Mouse (Mus musculus): ENCODE data around the gene Lag3.
A peak's percentile ranks its signal among the peaks of the same experiment; 100 is the strongest.
"Not testable (repeated sequence)": the region's sequence is repeated elsewhere in the genome, so short reads cannot be mapped to it uniquely, and the experiment has no call there.

The Lag3 gene

DNA sequence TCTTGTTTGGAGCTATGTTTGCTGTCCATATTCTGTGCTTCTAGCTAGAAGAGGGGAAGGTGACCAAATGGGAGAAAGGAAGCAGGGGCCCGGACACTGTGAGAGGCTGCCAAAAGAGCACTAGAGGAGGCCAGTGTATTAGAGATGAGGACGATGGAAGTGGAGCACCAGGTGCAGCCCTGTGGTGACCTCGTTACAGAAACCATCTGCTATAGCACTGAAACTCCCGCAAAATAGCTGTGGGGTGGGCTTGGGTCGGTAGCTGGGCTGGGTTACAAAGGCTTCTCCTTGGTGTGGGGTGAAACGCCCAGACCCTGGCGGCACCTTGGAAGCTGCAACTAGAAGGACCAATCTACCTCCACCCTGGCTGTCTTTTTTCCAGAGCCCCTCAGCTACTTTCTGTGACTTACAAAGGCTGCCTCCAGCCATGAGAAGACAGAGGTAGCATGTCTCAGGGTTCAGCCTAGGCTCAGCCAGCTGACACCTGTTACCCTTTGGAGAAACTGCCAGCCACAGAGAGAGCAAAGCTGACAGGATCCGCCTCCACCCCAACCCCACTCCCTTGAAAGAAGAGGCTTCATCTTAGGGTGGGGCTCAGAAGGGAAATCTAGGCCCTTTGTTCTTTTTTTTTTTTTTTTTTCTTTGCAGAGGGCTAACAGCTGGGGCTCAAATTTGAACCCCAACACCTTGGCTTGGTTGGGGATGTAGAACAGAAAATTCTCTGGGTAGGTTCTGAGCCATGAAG is 11.3 kb downstream of the Lag3 start:
- no peak for DNase-seq (ENCODE audit: low spot score in 2 of 2)

DNA sequence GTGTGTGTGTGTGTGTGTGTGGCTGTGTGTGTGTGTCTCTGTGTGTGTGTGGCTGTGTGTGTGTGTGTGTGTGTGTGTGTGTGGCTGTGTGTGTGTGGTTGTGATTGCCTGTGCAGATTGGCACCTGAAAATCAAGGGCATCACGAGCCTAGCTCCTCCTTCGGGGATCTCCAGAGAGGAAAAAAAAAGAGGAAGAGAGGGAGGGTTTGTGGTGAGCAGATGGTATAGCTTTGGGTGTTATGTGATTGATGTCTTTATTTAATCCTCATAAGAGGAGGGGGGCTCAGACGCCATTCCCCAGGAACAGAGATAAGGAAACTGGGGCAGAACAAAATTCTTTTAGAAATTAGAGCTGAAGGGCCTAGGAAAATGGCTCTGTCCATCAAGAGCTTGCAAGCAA is 13.1 kb downstream of the Lag3 start:
- DNase-seq (ENCODE audit: low spot score in 2 of 2): no peak

DNA sequence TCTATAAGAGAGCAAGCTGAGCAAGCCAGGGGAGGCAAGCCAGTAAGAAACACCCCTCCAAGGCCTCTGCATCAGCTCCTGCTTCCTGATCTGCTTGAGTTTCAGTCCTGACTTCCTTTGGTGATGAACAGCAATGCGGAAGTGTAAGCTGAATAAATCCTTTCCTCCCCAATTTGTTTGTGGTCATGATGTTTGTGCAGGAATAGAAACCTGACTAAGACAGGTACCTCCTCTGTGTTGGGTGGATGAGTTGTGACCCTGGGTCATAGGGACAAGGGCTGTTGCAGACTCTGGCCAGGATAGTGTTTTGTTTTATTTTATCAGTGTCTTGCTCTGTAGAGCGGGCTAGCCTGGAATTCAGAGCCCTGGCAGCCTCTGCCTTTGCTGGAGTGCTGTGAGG is 17.4 kb downstream of the Lag3 start:
- not testable (repeated sequence) for DNase-seq (ENCODE audit: low spot score in 2 of 2)

DNA sequence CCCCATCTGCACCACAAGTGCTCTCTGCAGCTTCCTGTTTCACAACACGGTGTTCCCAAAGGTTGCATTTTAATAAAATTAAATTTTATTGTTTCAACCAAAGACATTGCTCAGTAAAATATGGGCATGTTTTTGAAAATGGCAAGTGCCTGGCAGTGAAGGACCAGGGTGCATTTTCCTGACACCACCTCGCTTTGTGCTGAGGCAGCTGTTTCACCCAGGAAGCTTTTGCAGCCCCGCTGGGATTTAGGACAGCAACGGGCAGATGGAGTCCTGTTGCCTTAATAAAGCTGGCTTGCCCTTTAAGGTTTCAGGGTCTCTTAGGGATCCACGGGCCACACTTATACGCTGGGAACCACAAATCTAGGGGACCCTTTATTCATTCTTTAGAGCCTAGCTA is 20.5 kb downstream of the Lag3 start:
- no peak for DNase-seq (ENCODE audit: low spot score in 2 of 2)

DNA sequence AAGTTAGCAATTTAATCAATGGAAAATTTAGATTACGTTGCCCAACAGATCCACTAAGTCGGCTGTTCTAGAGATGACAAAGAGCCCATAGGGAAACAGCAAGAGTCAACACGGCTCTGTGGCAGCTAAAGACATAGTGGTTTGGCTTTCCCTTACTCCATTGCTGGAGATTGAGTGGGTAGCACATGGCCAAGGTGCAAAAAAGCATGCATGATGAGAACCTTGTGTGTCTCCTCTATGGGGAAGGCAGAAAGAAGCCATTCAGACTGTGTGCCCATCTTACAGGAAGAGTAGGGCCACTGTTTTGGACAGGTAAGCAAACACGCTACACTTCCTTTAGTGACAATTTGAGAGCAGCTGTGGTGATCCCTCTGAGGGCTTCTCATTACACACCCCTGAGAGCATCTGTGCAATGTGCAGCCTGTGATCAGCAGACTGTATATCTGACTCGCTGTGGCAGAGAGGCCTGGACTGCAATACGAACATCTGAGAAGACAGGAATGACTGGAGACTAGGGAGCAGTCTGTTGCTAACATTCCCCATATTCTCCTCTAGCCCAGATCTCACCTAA is 22.9 kb downstream of the Lag3 start:
- DNase-seq (ENCODE audit: low spot score in 2 of 2): no peak

DNA sequence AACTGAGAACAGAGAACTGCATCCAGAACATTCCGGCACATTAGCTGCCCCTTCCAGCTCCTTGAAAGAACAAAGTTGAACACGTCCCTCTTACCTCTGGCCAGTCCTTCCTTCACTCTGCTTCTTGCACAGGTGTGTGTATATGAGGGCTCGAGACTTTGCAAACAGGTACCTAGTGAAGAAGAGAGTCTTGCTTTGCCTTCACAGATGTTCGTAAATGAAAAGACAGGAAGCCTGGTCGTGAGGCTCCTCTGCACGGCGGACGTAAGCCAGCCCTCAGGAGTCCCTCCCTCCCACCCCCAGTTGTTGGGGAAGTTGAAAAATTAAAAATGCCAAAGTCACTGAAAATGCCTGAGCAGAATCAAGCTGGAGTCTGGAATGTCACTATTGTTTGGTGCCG is 23.5 kb downstream of the Lag3 start, which contains the start of gene Cd4:
Gene Cd4, minus strand, starts transcription at position 236 of the 400 bp plus-strand sequence.
- DNase-seq (ENCODE audit: low spot score in 2 of 2): no peak

DNA sequence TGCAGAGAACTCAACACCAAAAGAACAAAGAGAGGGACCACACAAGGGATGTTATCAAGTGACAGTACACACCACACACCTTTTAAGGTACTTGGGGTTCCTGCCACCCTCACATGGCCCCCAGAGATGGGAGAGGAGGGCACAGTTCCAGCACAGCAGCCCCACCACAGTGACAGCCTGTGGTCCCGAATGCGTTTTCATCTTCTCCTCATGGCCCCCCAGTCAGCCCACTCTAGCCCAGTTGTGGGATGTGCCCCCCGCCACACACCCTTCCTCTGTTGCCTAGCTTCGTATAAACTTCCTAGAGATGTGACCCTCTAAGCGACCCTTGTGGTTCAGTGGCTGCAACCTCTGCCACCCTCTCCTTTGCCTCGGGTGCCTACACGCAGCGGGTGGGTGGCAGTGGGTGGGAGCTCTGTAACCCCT is 25.5 kb downstream of the Lag3 start:
- no peak for DNase-seq (ENCODE audit: low spot score in 2 of 2)

DNA sequence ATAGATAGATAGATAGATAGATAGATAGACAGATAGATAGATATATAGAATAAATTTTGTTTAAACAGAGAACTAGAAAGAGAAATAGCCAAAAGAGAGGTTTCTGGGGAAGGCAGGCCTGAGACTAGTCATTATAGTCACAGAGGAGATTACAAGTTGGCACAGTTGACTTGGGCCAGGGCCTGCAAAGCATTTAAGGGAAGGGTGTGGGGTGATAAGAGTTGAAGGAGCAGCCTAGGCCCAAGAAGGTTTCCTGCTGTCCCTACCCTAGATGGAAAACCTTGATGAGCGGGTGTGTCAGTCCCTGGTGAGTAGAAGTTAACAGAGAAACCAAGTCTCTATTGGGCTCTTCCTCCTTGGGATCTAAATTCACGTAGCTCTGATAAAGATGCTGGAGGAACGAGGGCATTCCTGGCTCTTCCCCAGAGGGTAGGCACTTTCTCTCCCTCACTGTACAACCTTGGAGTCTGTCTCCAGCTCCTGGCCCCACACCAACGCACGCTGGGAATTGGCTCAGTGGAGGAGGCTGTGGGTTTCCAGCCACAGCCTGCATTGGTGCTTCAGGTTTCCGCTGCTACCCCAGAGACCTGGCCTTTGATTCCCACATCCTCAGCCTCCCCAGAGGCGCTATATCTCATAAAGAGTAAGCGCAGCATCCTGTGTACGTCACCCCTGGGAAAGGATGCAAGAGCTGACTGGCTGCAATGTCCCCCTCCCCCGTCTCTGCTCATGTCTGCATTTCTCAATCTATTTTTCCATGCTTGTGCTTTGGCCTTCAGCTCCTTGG is 26.6 kb downstream of the Lag3 start:
- DNase-seq (ENCODE audit: low spot score in 2 of 2): no peak

DNA sequence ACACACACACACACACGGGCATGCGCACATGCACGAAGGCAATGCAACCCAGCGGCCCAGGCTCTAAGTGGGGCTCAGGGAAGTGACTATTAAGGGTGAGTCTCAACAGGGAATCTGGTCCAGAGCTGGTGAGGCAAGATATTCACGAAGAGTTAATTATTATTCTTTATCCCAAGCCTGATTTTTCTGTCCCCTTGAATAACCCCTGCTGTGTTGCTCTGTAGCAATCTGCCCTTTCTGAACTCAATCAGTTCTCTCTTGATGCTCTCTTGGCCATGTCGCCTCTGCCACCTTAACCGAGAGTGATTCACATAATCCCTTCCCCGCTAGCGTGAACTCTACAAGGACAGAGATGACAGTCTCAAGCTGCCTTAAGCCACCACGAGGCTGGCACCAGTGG is 28.2 kb downstream of the Lag3 start:
- no peak for DNase-seq (ENCODE audit: low spot score in 2 of 2)

DNA sequence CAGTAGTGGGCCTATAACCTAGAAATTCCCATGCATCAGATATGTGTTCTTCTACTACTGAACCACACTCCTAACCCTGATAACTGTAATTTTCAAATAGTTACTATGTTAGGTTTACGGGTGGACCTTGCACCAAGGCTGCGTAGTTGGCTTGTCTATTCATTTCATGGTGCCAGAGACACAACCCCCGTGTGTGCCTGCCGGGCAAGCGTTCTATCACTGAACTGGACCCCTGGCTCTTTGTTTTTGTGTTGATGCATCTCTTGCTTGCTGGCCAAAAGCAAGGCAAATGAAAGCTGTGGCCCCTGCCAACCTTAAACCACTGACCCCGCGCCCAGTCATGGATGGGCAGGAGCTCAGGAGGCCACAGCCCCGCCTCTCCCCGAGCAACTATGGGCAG is 29.7 kb downstream of the Lag3 start:
- DNase-seq (ENCODE audit: low spot score in 2 of 2): no peak

DNA sequence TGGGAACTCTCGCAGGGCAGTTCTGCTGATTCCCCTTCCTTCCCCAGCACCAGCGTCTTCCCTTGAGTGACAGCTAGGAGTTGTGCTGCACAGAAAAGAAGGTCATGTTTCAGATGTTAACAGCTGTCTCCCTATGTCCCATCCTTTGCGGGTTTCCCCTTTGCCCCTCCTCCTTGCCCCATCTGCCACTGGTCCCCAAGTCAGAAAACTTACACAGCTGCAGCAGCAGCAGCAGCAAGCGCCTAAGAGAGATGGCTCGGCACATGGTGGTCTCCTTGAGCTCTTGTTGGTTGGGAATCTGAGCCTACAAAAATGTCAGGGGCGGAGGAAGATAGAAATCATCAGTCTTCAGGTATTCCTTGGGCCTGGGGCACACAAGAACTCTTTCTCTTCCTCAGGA is 32.1 kb downstream of the Lag3 start:
- DNase-seq (ENCODE audit: low spot score in 2 of 2): no peak

DNA sequence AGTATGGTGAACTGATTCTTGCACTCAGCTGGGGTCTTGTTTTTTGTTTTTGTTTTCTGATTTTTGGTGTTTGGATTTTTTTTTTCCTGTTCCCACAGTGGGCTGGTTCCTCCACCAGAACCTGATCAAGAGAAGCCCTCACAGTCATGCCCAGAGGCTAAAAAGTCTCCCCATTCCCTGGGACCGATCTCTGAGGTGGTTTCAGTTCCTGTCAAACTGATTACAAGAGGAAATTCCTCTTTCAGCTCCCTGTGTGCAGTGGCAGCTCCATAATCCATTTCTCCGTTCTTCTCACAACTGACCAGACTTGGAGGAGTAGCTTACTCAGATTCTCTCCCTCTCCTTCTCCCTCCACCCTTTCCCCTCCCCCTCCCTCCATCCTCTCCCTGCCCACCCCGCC is 37.2 kb downstream of the Lag3 start:
- DNase-seq (ENCODE audit: low spot score in 2 of 2): no peak

DNA sequence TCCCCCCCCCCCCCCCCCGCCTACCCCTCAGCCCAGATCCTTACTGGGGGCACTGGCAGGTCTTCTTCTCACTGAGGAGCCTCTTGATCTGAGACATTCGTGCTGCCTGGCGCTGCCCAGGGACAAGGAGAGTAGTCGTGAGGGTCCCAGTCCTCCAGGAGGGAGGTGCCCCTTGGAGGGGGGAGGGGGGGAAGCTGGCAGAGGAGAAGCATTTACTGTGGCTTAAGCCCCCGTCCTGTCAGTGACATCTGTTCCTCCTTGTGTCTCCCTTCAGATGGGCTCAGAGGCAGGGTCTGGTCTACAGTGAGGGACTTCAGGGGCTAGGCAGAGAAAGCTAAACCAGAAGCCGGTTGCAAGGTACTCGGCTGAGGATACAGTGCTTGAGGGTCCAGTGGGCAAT is 44.9 kb downstream of the Lag3 start:
- DNase-seq (ENCODE audit: low spot score in 2 of 2): no peak

DNA sequence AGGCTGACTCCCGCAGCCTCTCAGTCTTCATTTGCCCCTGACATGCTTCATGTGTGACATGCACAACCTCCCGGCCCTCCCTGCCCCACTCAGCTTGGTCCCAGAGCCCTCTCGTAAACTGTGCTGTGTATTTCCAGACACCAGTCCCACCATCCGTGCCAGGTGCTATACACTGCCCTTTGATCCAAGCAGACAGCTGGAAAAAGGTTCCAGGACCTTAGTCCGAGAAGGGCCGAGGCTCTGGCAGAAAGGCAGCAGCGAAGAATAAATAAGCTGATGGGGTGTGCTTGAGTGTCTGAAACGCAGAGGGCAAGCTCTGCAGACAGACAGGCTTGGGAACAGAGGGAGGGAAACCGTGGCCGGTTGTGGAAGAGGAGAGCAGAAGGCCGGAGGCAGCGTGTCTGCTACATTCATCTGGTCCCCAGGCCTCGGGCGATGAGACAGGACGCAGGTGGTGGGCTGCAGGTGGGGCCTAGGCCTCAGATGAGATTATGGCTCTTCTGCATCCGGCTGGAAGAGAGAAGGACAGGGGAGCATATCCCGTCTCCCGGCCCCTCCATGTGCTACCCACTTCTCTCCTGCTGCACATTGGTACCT is 45.6 kb downstream of the Lag3 start:
- DNase-seq (ENCODE audit: low spot score in 2 of 2): no peak

DNA sequence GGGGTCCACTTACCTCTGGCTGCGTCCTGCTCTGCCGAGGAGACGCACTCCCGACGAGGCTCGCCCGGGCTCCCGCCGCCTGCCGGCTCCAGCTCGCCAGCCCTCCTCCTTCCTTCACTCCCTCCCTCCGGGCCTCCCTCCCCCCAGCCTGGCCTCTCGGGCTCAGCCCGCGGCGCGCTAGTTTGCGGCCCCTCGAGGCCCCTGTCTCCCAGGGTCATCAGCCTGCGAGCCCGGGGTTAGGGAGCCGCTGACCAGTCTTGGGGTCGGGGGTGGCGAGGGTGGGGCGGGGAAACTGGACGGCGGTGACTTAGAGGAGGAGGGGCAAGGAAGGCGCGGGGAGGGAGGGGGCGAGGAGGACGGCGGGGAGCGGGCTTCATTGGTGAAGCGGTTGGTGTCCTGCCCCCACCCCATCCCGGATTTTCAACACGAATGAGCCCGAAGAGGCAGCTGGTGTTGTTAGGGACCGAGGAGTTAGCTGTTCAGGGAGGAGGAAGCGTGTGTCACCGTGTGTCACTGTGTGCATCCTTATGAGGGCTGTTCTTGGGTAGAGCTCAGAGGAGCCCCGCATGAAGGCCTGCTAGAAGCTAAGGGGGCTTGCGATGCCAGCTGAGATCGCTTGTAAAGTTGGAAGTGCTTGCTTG is 47.7 kb downstream of the Lag3 start, which contains the start of gene Gpr162:
Gene Gpr162, minus strand, starts transcription at position 326 of the 641 bp plus-strand sequence.
- peak; percentile 42 to 51 for DNase-seq (ENCODE audit: low spot score in 2 of 2)

DNA sequence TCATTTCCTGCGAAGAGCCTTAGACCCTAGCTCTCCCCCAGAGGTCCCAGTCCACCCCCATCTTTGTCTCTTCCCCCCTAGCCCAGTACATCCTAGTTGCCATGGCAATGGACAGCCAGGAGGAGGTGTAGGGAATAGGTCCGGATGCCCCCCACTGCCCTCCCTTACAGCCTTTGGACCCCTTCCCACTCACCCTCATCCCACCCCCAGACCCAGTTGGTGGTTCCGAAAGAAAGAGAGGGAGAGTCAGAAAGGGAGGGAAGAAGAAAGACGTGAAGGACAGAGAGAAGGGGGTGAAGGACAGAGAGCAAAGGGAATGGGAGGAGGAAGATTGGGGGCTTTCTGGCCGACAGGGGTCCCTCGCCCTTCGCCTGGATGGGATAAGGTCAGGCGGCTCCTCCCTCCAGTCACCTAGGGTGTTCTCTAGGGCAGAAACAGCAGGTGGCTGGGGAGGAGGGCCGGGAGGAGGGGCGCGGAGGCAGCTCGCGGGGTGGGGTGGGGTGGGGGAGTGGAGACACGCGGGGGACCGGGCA is 48.3 kb downstream of the Lag3 start:
- DNase-seq (ENCODE audit: low spot score in 2 of 2): no peak

DNA sequence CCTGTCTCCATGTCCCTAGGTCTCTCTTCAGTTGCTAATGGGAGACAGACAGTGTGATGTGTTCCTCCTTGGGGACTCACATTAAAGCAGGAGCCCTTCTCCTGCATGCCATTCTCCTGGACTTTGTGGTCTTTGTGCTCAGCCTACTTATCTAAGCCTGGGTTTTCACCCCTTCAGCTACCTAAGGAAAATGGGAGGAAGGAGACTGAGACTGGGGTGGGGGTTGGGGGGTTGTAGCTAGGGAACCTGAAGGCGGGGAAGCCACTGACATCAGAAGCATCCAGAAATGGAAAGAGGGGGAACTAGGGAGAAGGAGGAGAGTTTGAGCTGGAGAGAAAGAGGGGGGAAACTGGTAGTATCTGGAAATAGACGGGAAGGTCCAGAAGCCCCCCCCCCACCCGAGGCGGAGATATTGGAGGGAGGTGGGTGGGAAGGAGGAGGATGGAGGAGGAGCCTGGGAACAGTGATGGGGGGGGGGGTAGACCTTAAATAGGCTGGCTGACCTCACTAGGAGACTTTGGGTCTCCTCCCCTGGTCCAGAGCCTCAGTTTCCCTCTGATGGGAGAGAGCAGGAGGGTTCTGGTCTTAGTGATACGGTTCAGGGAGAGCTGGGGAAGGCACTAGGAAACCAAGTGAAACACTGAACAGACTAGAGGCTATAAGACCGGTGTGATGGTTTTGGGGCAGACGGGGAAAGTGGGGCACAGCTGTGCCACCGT is 48.9 kb downstream of the Lag3 start:
- no peak for DNase-seq (ENCODE audit: low spot score in 2 of 2)

DNA sequence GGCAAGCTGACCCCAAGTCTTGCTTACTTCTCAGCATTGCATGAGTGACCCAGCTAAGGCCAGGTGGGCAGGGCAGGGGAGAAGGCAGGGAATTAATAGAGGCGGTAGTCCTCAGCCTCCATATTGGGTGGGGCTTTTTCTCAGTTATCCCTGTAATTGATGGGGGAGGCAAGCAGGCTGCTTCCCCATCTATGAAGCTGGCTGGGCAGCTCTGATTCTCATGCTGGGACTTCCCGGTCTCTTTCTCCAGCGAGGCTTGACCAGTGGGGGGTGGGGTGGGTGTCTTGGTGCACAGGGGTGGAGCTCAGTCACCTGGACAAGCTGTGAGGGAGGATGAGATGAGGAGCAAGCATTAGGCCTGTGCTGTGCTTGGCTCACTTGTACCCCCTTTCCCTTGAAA is 49.7 kb downstream of the Lag3 start:
- DNase-seq (ENCODE audit: low spot score in 2 of 2): no peak

DNA sequence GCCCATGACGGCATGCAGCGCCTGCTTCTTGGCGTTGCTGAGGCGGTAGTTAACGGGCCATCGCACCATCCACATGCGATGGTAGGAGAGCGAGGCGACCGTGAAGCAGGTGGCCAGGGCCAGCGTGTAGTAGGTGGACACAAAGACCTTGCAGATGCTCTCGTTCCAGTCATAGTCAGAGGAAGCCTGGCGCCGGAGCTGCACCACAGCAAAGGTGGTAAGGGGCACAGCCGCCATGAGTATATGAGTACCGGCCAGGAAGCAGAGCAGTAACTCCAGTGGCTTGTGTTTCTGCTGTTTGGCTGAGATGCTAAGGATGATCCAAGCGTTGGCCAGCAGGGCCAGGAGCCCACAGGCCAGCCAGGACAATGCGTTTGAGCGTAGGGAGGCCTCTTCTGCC is 50.2 kb downstream of the Lag3 start:
- no peak for DNase-seq (ENCODE audit: low spot score in 2 of 2)

DNA sequence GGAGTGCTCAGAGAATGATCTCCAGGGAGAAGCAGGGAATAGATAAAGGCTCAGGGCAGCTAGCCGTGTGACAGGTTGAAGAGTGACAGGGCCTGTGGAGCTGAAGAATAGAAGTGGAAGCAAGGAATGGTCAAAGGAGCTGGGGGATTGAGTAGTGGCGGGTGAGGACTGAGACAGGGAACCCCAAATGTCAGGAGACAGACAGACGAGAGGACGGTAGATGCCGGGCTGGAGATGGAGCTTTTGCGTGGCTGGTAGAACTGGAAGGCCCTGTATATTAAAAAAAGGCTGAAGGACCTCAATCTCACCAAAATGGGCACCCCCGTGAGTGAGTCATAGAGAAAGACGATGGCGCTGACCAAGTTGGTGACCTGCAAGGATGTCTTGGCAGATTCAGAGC is 51.0 kb downstream of the Lag3 start:
- no peak for DNase-seq (ENCODE audit: low spot score in 2 of 2)

DNA sequence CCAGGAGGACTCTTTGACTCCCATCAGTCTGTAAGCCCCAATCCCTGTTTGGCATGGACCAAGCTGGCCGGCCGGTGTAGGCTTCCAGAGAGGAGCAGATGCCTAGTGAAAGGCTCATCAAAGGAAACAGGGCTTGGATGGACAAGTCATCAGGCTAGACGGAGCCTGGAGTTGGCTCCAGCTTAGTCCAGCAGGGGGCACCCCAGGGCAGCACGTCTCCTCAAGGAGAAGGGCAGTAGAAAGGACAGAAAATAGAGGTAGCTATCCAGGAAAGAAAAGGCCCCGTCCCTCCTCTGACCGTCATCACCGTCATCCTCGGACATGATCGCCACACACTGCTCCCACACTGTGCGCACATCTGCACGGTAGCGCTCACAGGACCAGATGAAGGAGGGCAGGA is 51.8 kb downstream of the Lag3 start:
- DNase-seq (ENCODE audit: low spot score in 2 of 2): peak; percentile 83 to 85
